7 mouse cellular contexts compared by ENCODE assay signal in the genomic region with DNA sequence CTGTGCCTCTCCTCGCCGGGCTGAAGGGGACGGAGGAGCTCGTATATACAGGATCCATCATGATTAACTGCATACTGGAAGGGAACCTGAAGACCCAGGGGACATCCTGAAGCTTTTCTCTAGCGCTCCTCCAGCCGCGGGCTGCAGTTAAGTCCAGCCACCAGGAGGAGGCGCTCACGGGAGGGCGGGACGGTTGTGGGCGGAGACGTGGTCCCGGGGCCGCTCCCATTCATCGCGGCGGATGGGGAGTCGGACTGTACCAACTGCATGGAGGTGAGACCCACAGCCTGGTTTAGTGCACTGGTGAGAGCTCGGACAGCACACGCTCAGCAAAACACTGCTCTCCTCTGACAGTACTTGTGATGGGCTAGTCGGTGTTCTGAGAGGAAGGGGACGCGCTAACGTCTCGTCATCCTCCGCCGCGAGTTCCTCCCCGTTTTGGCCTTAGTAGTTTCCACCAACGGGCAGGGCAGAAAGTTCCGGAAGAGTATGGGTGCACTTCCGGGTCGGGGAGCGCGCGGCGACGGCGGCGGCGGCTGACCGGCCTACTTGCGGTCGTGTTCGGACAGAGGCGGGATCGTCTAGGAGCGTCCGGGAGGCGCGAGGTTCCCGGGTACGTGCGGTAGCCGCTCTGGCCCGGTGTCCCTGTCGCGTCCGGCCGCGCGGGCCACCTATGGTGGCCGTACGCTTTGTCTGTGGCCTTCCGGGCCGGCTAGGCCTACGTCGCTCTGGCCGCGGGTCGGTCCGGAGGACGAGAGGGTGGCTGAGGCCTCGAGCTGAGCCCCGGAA. TPM values are rescaled to one million over a fixed set of nuclear protein-coding genes. Genes with fewer than 3 reads are reported as not detected.
A peak's percentile ranks its signal among the peaks of the same experiment; 100 is the strongest.
DNase-seq lines count a peak whose midpoint lies in the region; ATAC-seq and TF ChIP-seq lines count a peak whose summit lies in the region.

TSS of gene Phrf1 (plus strand) at position 506 of the 789 bp plus-strand sequence.

- peaks cover 27% of the 10 kb centered on the region for H3K36me3 ChIP-seq in intestine, postnatal 0 days (ENCODE audit: control insufficient read depth, insufficient read depth)
- peaks cover 28% of the 10 kb centered on the region for H3K36me3 ChIP-seq in midbrain, embryonic 12.5 days
- peaks cover 26% of the 10 kb centered on the region for H3K36me3 ChIP-seq in small intestine, adult 2 months (ENCODE audit: control insufficient read depth, insufficient read depth, low read length)

- peak; percentile 80 for DNase-seq in adrenal gland, adult 8-10 months
- DNase-seq in embryo, embryonic 9.5 days (ENCODE audit: extremely low spot score) = peak; percentile 93
- DNase-seq in gonadal fat pad, adult 2 months (ENCODE audit: low read depth) = no peak
- peak; percentile 94 for DNase-seq in left cerebral cortex, postnatal 4 days

- peak within 1 kb of the TSS; percentile 91 for H3K27ac ChIP-seq in intestine, postnatal 0 days (ENCODE audit: low read depth, low read length)
- peak within 1 kb of the TSS; percentile 94 for H3K27ac ChIP-seq in midbrain, embryonic 12.5 days (replicated peaks)
- H3K27ac ChIP-seq in small intestine, adult 2 months (ENCODE audit: insufficient read depth, low read depth, low read length) = peak within 1 kb of the TSS; percentile 94

- H3K9me3 ChIP-seq in intestine, postnatal 0 days (ENCODE audit: control insufficient read depth) = no peaks in the 10 kb centered on the region
- no peaks in the 10 kb centered on the region for H3K9me3 ChIP-seq in midbrain, embryonic 12.5 days

- TF ChIP-seq CTCF in intestine, postnatal 0 days (IDR thresholded peaks at IDR 0.05; ENCODE audit: low read depth) = peak; percentile 100
- peak; percentile 86 for TF ChIP-seq CTCF in small intestine, adult 2 months (IDR thresholded peaks at IDR 0.05; ENCODE audit: extremely low read depth, insufficient read length, insufficient replicate concordance, low read depth, low read length)

- under 1% methylated on average over 74 of the region's 76 CpGs for WGBS in intestine, postnatal 0 days
- WGBS in midbrain, embryonic 12.5 days = under 1% methylated on average over 66 of the region's 76 CpGs
- WGBS in small intestine, adult 2 months = under 1% methylated on average over 76 of the region's 76 CpGs

- peak within 1 kb of the TSS; percentile 90 for H3K4me3 ChIP-seq in intestine, postnatal 0 days (ENCODE audit: low read depth, low read length)
- H3K4me3 ChIP-seq in midbrain, embryonic 12.5 days = peak within 1 kb of the TSS; percentile 87
- peak within 1 kb of the TSS; percentile 87 for H3K4me3 ChIP-seq in small intestine, adult 2 months (ENCODE audit: low read depth, low read length)

- H3K9ac ChIP-seq in intestine, postnatal 0 days (ENCODE audit: low read depth, low read length) = peak within 1 kb of the TSS; percentile 92
- H3K9ac ChIP-seq in midbrain, embryonic 12.5 days (replicated peaks) = peak within 1 kb of the TSS; percentile 95

- ATAC-seq in intestine, postnatal 0 days = peak; percentile 88
- peak; percentile 93 for ATAC-seq in midbrain, embryonic 12.5 days (ENCODE audit: low FRiP score, low read depth)

- peak; percentile 60 for TF ChIP-seq POLR2A in small intestine, adult 2 months (IDR thresholded peaks at IDR 0.05; ENCODE audit: low read depth, low read length)

- no peaks in the 10 kb centered on the region for H3K27me3 ChIP-seq in intestine, postnatal 0 days (replicated peaks; ENCODE audit: control insufficient read depth, insufficient read depth, low read length)
- H3K27me3 ChIP-seq in midbrain, embryonic 12.5 days = no peaks in the 10 kb centered on the region
- H3K27me3 ChIP-seq in small intestine, adult 2 months (ENCODE audit: control insufficient read depth, insufficient read depth, low read length) = no peaks in the 10 kb centered on the region

- intact Hi-C loops in left cerebral cortex, postnatal 4 days (cut with DNase I) = no loop called here

- 0 out of 2 replicates have a peak, but pooled peaks cover 4% of the 10 kb centered on the region for H3K4me1 ChIP-seq in intestine, postnatal 0 days (replicated peaks; ENCODE audit: control insufficient read depth, insufficient read depth, low read length)
- H3K4me1 ChIP-seq in midbrain, embryonic 12.5 days = peaks cover 16% of the 10 kb centered on the region
- H3K4me1 ChIP-seq in small intestine, adult 2 months (ENCODE audit: control insufficient read depth, insufficient read depth, insufficient read length, low read length) = peaks cover 5% of the 10 kb centered on the region; the same call in 1 of the 2 replicates

- peak within 1 kb of the TSS; percentile 79 for H3K4me2 ChIP-seq in intestine, postnatal 0 days (replicated peaks; ENCODE audit: low read depth)
- peak within 1 kb of the TSS; percentile 98 for H3K4me2 ChIP-seq in midbrain, embryonic 12.5 days (replicated peaks)

RNA-seq across cellular contexts. Expression of gene Phrf1, which starts in this region (rescaled TPM):
- 10 to 100 TPM; 79.8 to 92.9 (median 84.3) TPM for total RNA-seq in adrenal gland, adult 8-10 months (2022)
- polyA plus RNA-seq in gonadal fat pad, adult 2 months (2012; rRNA removed) = 22.7 and 40.8 TPM in 2 replicates
- 24.7 and 27.8 TPM in 2 replicates for polyA plus RNA-seq in intestine, postnatal 0 days (2015; fragmentation: Nextera tagmentation; extraction: Ambion mirVana)
- 10 to 100 TPM; 81.2 to 89.1 TPM for total RNA-seq in left cerebral cortex, postnatal 4 days (2021)
- polyA plus RNA-seq in midbrain, embryonic 12.5 days (2016; fragmentation: Nextera tagmentation; extraction: Ambion mirVana) = 107 and 112 TPM in 2 replicates
- 21.3 and 34.2 TPM in 2 replicates for polyA plus RNA-seq in small intestine, adult 2 months (2012; rRNA removed)
